Mouse (Mus musculus) ovary, postnatal 36 days (tissue): ENCODE data around the gene Trim33.

Experiments used
- DNase-seq: peaks from one replicate; pipeline ENCODE4 v3.0.0; 2022; ENCODE audit warnings: low spot score, mixed read lengths

The Trim33 gene

DNA sequence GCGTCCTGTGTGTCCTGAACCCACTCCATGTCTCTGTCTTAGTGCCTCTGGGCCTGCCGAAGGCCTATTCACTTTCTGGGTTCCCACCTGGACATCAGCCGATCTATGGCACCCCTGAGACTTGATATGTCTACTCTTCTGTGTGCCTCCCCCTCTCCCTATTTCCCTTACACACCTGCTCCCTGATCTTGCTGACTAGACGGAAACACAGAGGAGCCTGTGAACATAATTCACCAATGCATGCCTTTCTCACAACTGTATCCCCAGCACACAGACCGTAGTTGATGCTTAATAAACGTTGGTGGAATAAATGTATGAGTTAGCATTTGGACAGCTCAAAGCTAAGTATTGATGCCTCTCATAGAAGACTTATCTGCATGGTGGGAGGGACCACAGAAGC is 121.7 kb downstream of the Trim33 start:
- DNase-seq: no peak

DNA sequence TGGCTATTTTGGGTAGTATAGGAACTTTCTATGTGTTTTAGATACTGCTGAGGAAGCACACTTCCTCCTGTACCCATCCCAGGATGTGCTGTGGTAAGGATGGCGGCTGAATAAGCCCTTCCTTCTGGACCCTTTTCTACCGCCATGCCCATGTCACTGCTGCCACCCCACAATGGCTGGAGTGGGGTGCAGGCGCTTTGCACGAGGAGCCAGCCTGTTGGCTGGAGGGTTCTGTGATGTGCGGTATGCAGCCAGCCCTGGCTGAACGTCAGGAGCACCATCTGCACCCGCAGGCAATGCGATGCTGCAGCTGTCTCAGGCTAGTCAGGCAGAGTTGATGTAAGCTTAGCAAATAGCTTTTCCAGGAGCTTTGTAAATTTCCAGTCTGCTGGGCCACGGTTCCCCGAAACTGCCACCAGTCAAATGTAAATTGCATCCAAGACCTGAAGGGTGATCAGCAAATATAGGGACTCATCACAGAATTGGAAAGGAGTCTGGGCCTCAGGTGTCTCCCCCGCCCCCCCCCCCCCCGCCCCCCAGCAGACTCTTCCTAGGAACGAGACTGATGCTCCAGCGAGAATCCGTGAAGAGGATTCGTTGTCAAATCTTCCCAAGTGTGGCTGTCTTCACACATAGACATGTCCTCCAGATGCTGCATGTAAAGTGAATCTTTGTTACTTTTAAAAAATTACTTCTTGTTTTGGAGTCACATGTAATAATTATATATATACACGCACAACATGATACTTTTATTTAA is 122.4 kb downstream of the Trim33 start:
- DNase-seq: no peak

DNA sequence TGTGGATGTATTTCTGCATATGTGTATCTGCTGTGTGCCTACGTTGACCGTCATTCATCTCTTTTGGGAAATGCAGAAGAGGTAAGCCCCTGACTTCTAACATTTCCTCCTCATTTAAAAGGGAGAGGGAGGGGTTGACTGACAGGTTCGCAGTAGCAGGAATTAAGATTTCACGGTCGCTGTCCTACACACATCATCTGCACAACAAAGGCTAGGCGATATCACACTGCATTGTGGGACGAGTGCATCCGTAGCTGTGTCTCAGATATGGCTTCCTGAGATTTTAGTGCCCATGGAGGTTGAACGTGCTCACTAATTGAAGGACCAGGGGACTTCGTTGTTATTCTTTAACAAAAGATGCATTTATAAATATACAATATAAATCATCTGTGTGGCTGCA is 123.1 kb downstream of the Trim33 start:
- no peak for DNase-seq

DNA sequence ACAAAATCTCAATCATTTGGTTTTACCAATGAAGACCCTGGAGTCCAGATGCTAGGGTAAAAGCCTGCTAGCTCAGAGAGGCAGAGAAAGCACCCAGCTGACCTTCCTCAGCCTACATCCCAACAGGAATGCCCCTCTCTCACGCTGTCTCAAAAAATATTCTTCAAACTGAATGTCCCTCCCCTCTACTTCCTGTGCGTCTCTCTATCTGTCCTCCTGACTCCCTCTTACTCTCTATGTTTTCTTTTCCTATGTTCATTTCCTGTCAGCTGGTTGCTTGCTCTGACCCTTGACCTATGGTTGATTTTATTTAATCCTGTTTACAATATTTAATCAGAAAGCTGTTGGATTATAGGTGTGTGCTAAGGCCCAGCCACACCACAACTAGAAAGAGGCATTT is 126.0 kb downstream of the Trim33 start:
- no peak for DNase-seq

DNA sequence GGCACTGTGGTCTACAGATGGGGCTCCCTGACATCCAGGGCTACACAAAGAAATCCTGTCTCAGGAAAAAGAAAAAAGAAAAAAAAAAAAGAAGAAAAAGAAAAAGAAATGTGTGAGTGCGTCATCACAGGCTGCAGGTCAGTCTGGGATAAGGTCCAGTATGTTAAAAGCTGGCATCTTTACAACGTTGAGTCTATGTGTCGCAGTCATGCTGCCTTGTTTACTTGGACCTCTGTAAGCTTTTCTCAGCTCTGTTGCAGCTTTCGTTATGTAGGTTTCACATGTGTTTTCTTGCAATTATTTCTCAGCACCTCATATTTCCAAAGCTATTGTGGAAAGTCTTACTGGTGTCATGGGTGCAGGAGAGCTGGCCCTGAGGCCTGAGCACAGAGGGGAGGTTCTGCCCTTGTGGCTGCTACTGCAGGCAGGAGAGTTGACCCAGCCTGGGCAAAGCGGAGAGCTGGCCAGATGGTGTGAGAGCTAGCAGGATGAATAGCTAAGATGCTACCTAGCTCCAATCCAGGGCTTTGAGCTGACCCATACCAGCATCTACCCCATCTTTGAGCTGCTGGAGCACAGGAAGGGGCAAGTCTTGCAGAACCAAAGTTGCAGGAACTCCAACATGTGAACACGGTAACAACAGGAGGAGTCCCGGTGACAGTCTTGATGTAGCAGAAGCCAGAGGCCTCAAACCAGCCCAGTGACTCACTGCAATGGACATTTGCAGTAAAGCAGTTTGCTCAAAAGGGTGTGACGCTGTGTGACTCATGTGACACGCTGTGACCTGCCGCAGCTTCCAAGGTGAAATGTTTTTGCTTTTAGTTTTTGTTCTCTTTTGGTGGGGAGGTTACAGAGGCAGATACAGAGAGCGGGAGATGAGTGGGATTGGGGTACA is 127.0 kb downstream of the Trim33 start:
- no peak for DNase-seq
